Mouse (Mus musculus): ENCODE results near the gene Rad18.
"Not testable (repeated sequence)": the region's sequence is repeated elsewhere in the genome, so short reads cannot be mapped to it uniquely, and the experiment has no call there.

Rad18 gene

DNA sequence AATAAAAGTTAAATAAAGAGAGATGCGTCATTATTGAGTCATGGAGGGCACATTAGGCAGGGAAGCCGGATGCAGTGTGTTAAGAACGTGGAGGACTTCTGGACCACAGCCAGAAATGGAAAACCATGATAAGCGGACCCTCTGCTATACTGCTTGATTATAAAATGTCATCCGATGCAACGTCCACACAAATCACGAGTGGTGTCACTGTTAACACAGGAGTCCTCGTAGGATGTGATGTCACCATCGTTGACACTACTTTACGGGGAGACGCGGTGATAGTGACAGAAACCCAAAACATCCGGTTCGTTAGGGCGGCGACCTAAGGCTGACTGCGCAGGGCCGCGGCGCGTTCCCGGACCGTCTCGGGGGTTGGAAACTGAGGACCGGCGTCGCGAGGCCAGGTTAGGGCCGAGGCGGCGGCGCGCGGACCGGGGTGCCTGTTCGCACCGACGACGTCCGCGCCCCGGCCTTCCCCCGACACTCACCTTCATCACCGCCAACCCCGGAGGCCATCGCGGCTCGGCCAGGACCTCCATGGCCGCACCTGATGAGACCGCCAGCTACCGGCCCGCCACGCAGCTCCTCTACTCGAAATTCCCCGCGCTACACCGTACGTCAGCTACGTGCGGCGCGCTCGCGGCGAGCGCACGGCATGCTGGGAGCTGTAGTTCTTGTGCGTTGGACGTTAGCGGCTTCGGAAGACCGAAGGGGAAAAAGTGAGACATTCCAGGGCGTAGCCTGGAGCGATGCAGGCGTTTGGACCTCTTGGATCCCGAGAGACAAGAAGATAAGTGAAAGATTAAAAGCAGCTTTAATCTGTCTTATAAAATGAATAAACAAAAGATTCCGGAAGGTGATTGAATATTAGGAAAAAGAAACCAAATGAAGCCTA lies at the start of gene Rad18:
Rad18 (minus strand) TSS at position 631 of the 895 bp plus-strand sequence.
- peak; percentile 87 to 94 for DNase-seq (ENCODE audit: inconsistent age in 2 of 2, low spot score in 1 of 2)

DNA sequence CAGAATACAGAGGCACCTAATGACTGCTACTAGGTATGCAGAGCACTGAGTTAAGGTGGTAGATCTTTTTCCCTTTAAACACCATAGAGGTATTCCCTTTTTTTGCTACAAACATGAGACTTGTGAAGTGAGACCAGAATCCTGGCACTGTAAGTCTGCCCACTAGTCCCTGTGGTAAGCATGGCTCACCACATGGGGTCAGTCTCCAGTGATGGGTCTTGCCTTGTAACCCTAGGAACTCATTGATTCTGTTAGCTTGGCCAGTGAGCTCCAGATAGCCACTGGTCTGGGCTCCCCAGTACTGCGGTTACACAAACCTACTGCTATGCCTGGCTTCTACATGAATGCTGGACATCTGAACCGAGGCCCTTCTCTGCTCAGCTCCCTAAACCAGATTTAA lies 45.8 kb upstream of the Rad18 start:
- DNase-seq (ENCODE audit: inconsistent age in 2 of 2, low spot score in 1 of 2): no peak

DNA sequence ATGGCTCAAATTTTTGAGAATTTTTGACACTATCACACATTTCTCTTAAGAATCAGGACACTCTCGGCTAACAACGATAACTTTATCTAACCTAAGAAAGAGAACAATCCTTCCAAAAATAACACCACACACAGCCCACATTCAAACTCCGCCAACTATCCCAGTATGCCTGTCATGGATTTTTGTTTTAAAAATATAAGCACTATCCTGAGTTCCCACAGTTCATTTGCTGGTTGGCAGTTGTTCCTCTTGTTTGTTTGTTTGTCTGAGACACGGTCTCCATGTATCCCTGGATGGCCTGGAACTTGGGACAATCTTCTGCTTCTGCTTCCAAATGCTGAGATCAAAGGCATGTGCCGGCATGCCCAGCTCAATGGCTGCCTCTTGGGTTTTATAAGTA lies 45.3 kb upstream of the Rad18 start:
- DNase-seq (ENCODE audit: inconsistent age in 2 of 2, low spot score in 1 of 2): no peak

DNA sequence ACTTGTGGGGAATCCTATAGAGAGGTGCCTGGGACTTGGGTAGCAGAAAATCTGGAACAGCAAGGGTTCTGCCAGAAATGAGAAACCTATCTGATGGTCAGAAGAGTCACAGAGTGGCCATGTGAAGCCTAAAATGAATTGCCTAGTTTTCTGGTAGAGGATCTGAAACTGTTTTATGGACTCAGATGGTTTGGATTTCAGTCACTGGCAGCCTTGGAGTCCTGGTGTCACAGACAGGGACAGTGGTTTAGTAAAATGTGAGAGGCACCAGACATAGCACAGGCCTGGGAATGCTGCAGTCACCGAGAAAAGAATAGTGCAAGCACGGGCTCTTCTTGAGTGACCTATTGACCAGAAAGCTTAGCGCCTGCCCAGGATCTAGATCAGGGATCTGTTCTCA lies 43.1 kb upstream of the Rad18 start:
- DNase-seq (ENCODE audit: inconsistent age in 2 of 2, low spot score in 1 of 2): no peak

DNA sequence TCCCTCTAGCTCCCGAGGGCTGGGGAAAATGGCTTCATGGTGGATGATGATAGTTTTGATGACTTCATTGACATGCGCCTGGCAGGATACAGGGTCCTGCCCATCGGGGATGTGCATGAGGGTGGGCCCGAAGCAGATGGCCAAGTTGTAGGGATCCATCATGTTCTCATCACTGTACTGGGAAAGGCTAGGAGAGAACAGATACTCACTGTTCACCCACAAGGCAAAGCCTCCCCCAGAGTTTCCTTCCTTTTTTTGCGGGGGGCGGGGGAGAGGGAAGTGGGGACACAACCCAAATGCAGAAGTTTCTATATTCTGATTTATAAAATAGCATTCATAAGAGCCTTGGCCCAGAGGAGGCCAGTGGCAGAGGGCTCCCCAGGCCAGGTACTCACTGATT lies 42.4 kb upstream of the Rad18 start:
- no peak for DNase-seq (ENCODE audit: inconsistent age in 2 of 2, low spot score in 1 of 2)

DNA sequence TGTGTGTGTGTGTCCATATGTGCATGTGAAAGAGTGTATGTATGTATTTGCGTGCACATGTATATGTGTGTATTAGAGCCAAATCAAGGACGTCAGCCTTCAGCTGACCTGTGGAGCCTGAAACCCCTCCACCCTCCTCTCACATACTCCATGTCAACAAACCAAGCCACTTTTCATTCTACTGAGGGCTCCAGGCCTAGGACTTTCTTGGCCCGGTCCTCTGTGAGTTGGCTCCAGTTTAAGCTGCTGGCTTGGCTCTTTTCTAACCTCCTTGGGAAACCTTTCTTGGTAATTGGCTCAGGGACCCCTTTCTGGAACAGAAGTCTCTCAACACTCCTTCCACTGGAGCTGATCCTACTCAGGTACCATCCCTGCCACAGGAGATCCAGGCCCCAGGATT lies 40.0 kb upstream of the Rad18 start:
- DNase-seq (ENCODE audit: inconsistent age in 2 of 2, low spot score in 1 of 2): no peak

DNA sequence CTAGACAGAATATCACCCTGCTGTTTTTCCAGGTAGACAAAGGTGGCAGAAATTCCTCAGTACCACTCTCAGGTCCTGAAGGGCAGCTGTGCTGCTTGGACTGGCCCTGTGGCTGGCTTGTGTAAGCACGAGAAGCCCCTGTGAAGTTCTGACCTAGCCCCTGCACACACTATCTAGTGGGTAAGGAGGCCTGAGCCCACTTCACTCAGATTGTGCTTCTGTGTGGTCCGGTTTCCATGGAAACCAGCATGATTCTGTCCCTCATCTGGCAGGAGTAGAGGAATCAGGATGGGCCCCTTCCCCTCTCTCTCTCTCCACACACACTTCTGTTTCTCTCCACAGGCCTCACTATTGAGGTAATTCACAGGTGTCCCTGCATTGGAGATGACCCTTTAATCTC lies 38.6 kb upstream of the Rad18 start:
- DNase-seq (ENCODE audit: inconsistent age in 2 of 2, low spot score in 1 of 2): no peak

DNA sequence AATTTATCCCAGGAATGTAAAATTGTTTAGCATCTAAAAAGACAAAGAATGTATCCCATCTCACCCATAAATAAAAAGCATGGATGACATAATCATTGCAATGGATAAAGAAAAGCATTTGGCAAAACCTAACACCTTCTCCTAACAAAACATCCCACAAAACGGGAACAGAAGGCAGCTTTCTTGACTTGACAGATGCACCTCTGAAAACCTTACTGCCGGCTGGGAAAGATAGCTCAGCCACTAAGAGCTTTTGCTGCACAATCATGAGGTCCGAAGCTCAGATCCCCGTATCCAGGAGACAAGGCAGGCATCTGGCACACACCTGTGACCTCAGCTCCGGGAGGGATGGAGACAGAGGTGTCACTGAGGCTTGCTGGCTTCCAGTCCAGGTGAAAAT lies 37.5 kb upstream of the Rad18 start:
- no peak for DNase-seq (ENCODE audit: inconsistent age in 2 of 2, low spot score in 1 of 2)

DNA sequence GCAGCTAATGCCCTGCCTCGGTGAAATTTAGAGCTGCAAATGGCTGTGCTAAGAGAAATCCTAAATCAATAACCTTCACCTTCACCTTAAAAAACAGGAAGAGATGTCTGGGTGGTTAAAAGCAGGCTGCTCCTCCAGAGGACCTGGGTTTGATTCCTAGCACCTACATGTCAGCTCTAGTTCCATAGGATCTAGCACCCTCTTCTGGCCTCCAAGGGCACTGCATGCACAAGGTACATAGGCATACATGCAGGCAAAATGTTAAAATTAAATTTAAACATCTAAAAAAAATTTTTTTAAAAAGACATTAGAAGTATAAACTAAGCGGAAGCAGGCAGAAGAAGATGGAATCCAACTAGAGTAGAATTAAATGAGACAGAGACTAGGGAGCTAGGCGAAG lies 35.9 kb upstream of the Rad18 start:
- no peak for DNase-seq (ENCODE audit: inconsistent age in 2 of 2, low spot score in 1 of 2)

DNA sequence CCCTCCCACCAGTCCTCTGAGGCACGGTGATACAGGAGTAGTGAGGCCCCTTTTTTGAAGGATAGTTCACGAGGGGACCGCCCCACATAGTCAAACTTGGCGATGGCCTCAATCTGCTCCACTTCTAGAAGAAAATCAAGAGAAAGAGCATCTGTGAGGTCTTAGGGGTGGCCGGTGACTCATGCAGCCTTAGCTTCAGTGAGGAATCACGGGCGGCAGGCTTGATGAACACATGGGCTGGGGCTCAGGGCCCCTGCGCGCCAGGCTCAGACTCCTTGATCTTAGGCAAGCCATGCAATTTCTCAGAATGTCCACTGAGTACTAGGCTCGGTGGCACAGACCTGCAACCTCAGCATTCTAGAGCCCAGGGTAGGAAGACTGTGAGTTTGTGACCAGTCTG lies 34.9 kb upstream of the Rad18 start:
- peak; percentile 72 to 81 for DNase-seq (ENCODE audit: inconsistent age in 2 of 2, low spot score in 1 of 2)

DNA sequence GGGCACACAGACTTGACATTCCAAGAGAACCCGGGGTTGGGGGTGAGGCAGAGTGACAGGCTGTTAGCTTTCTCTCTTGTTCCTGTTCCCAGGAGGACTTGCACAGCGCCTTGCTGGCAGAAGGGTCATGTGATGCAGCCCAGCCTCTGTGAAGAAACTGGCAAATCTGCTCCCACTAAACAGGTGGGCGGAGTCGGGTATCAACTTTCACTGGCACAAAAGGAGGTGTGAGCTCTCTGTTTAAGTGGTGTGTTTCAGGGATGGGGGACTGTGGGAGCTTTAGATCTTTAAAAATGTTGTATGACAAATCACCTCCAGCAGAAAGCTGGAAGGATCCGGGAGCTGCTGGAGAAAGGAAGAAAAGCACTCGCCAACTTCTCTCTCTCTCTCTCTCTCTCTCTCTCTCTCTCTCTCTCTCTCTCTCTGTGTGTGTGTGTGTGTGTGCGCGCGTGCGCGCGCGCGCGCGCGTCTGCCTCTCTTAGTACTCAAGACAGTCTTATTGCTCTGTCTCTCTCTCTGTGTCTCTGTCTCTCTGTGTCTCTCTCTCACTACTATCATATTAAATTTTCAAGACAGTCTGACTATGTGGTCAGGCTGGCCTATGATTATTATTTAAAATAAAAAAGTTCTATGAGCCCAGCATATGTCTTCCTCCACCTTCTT lies 32.4 kb upstream of the Rad18 start:
- peak; percentile 48 to 70 for DNase-seq (ENCODE audit: inconsistent age in 2 of 2, low spot score in 1 of 2)

DNA sequence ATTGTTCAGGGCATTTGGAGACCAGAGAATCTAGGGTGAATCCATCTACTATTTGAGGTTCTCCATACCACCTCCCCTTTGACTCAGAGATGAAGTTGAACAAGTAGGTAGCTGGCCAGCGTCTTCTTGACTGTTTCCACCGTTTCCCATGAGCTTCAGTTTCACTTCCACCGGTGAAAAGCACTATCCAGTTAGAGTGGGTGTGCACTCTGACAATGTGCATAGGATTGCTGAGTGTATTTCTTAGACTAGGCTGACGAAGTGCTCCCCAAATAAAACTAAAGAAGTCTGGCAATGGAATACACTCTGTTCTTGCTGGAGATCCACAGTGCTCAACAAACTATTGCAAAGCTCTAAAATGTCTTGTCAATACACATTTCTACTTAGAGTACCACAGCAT lies 29.0 kb upstream of the Rad18 start:
- DNase-seq (ENCODE audit: inconsistent age in 2 of 2, low spot score in 1 of 2): no peak

DNA sequence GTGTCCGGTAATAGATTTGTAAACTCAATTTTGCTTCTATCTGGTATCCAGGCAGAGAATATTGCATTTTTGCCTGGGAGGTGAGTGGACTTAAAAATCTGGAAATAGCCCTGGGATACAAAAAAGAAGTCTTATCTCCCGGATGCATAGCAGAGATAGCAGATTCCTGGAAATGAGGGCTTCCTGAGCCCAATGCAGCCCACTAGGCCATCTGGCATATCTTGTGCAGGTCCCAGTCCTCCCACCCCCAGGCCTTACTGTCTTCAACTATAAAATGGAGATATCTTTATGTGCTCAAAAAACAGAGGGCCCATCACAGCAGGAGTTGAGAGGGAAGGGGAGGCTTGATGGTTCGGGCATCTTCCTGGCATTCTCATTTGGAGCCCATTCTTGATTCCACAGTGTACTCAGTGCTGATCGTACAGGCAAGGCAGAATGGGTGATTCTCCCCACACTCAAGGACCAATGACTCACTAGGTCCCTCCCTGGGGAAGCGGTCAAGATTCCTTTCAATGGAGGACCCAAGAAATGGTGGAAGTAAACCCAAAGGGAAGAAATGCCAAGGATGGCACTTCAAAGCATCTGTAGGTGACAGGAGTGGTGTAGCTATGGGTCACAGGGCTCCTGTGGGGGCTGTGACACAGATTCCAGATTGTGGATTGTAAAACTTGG lies 24.1 kb upstream of the Rad18 start:
- DNase-seq (ENCODE audit: inconsistent age in 2 of 2, low spot score in 1 of 2): peak; percentile 44 to 70

DNA sequence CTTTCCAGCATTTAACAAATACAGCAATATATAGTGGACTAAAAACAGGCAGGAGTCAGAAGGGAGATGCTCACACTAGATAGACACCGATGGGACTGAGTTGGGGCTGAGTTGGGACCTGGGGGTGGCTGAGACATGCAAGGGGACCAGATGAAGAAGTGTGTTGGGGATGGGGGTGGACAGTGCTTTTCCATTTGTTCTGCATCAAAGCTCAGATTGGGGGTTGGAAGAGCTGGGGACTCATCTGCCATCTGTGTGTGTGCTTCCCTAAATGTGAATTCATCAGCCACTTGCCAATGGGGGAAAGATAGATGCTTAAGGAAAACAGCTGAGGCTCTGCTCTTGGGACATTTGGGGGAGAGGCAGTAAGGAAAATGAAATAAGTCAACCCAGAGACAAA lies 23.5 kb upstream of the Rad18 start:
- DNase-seq (ENCODE audit: inconsistent age in 2 of 2, low spot score in 1 of 2): no peak

DNA sequence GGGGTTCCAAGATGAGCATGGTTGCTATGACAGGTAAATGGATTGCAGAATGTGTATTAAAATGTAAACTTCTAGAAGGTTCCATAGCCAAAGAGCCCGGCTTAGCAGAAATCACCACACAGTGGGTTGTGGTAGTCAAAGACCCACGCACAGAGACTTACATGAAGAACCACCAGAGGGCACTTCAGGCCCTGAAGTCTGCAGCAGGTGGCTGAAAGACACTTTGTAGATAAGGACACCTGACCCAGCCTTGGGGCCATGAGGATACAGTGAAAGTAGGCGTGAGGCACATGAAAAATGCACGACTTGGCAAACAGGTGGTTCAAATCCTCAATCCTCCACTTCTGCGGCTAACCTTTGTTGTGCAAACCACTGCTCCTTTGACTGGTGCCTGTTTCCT lies 20.7 kb upstream of the Rad18 start:
- peak; percentile 34 to 74 for DNase-seq (ENCODE audit: inconsistent age in 2 of 2, low spot score in 1 of 2)

DNA sequence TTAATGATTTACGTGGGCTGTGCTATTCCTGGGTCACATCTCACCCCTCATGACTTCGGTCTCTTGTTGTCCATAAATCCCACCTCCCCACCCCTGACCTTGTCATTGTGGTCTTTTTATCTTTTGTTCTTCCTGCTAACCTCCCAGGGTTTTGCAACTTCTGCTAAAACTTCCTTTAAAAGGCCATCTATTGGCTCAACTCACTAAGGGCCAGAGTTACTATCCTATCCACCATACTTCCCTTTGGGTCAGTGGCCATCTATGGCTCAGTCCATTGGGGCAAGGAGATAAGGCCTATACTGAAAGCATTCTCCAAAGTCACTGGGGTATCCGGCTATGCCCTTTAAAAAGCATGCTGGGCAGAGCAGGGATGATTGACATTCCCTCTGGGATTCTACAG lies 17.5 kb upstream of the Rad18 start:
- no peak for DNase-seq (ENCODE audit: inconsistent age in 2 of 2, low spot score in 1 of 2)

DNA sequence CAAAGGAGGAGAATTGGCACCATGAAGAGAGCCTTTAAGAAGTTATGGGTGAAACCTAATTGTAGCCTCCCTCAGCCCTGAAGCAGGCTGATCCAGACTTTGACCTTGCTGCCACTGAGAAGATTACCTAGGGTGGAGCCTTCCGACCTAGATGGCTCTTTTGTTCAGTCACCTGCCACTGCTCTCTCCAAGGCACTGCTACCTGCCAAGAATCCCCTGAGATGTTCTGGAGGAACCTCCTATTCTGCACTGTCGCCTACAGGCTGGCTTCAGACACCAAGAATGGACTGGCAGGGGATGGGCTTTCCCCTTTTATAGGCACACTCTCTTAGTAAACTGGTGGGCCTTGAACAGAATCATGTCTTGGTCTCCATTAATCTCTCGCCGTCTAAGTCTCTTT lies 5.8 kb upstream of the Rad18 start:
- not testable (repeated sequence) for DNase-seq (ENCODE audit: inconsistent age in 2 of 2, low spot score in 1 of 2)

DNA sequence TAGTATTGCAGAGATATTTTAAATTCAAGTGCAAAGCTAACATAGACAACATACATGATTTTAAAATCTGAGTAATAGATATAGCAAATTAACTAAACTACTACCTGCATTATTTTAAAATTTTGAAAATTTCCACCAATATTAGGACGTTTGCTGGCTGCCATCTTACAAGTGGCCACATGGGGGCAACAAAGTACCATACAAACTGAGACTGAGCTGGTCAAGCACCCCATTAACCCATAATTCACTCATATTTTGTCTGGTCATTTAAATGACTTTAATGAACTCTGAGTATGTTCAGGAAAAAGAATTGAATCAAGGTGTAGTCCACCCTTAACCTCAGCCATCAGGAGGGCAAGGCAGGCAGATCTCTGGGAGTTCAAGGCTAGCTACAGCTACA lies 3.9 kb upstream of the Rad18 start:
- peak; percentile 50 to 87 for DNase-seq (ENCODE audit: inconsistent age in 2 of 2, low spot score in 1 of 2)

DNA sequence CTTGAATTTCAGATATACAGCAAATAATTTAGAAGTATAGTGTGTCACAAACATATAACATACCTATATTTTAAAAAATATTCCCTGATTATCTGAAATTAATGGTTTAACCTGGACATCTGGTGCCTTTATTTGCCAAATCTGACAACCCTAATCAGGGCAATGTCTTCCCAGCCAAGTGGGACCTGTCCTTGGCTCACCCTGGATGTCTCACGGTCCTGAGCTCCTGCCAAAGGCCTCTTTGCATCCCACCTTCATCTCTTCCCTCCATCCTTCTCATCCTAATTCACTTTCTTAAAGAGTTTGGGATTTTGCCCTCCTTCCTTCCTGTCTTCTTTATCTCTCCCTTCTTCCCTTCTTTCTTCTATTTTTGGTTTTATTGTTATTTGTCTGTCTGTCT lies 2.6 kb upstream of the Rad18 start:
- DNase-seq (ENCODE audit: inconsistent age in 2 of 2, low spot score in 1 of 2): no peak

DNA sequence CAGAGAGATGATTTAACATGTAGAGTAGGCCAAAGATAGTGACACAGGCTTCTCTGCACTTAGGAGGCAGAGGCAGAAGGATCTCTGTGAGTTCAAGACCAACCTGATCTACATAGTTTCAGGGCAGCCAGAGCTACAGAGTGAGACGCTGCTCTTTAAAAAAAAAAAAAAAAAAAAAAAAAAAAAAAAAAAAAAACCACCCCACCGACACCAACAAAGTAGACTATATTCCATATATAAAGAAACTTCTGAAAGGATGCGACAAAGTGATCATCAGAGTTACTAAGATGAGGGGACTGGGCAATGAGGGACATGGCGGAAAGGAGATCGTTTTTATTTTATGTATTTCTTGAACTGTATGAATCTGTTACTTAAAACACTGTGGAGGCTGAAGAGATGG lies 2.0 kb downstream of the Rad18 start:
- DNase-seq (ENCODE audit: inconsistent age in 2 of 2, low spot score in 1 of 2): no peak

DNA sequence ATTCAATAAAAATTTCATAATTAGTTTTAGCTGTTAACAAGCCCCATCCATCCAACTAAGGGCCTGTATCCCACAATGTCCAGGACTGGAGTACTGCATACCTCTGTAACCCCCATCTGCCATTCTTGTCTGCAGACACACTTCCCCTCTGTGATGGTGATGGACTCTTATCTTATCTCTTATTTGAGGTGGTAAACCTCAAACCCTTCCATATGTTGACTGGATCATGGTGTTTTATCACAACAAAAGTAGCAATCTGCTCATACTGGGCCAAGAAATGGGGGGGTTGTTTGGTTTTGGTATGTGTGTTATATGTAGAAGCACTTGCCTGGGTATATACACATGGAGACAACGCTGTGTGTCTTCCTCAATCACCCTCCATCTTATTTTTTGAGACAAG lies 5.0 kb downstream of the Rad18 start:
- no peak for DNase-seq (ENCODE audit: inconsistent age in 2 of 2, low spot score in 1 of 2)

DNA sequence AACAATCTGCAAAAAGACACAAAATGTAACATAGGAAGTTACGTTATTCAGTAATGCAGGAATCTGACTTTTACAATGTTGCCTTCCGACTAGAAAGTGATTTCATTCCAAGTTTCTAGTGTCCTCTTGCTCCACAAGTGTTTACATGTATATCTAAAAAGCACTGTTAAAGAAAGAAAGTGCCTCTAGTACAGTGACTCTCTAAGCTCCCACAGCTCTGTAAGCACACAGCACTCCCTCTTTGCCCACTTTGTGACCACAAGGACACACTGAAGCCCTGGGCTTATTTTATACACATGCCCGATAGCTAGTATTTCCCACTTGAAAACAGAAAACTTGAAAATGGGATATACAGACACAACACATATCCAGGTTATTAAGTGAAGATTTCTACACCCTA lies 8.5 kb downstream of the Rad18 start:
- no peak for DNase-seq (ENCODE audit: inconsistent age in 2 of 2, low spot score in 1 of 2)
